Mouse (Mus musculus) lung, postnatal 0 days (tissue): ENCODE results near the gene Krt6b.

Source experiments
- CTCF ChIP-seq: IDR thresholded peaks from 2 replicates; pipeline ENCODE4 v1.5.1; 2016; ENCODE audit warnings: antibody characterized with exemption, mild to moderate bottlenecking
- EP300 ChIP-seq: IDR thresholded peaks from 2 replicates; pipeline ENCODE4 v1.6.1; 2016; ENCODE audit warnings: antibody characterized with exemption, mild to moderate bottlenecking, control low read depth

GRCm38 (mm10) chr15:101699192-101699591 is 19.1 kb upstream of the Krt6b start:
- TF ChIP-seq CTCF (no peak), EP300 (no peak)
